Mouse (Mus musculus) urinary bladder, postnatal 36 days (tissue): ENCODE data around the gene Sh3gl3.
A peak's percentile ranks its signal among the peaks of the same experiment; 100 is the strongest.
"Not testable (repeated sequence)": the region's sequence is repeated elsewhere in the genome, so short reads cannot be mapped to it uniquely, and the experiment has no call there.

Experiments
- DNase-seq, 2 experiments: peaks; one replicate each; pipeline ENCODE4 v3.0.0; 2022; ENCODE audit warnings: low spot score in 2 of 2, mixed read lengths in 1 of 2

Gene Sh3gl3

DNA sequence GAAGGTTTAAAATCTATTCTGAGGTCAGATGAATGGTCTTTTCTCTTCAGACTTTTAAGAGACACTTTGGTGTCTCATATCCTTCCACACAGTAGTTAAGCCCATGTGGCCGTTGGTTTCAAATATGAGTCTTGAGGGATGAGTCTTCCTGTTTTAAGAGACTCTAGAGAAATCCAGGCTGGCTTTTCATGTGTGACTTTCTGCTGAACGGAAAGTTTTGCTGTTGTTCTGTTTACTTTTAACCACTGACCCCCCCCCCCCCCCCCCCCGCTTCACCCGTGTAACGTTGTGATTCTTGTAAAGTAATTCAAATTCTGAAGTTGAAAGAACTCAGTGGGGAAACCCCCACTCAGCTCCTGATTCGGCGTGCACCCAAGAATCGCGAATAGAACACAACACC is 61.8 kb downstream of the Sh3gl3 start:
- no peak for DNase-seq

DNA sequence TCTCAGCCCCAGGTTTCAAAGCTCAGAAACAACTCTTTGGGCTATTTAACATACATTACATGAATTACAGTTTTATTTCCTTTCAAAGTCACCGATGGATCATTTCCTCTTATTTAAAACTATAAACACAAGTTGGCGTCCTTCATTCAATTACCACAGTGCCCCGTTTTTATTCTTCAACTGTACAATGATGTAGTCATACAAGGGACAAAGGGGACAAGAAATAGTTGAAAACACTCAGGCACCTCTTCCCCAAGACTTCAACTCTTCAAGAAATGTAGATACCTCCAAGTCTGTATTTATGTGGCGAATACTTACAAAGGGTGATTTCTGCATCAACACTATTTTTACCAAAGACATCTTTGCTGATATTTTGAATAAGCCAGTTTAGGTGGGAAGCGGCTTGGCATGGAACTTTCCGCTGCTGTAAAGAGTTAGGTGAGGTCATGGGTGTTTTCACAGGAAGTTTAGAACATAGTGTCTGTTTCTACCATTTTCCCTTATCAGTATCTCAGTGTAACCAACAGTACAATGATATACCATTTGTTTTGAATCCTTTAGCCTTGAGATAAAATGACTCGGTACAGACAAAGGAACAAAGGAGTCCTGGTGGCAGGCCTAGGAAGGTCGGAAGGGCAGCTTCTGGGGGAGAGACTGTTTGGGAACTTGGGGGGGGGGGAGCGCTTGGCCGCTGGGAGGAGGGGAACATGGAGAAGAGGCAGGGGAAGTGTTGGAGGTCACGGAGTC is 62.7 kb downstream of the Sh3gl3 start:
- DNase-seq, result no peak

DNA sequence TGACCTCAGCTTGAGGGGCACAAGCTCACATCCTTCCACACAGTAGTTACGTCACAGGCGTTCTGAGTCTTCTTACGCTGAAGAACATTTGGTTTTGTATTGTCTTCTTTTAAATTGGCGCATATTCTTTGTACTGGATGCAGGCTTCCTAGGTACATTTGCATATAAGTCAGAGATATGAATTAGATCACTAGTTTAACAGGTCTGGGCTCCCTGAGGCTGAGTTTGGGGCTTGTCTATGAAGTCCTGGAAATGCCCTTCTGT is 63.2 kb downstream of the Sh3gl3 start:
- DNase-seq, result no peak

DNA sequence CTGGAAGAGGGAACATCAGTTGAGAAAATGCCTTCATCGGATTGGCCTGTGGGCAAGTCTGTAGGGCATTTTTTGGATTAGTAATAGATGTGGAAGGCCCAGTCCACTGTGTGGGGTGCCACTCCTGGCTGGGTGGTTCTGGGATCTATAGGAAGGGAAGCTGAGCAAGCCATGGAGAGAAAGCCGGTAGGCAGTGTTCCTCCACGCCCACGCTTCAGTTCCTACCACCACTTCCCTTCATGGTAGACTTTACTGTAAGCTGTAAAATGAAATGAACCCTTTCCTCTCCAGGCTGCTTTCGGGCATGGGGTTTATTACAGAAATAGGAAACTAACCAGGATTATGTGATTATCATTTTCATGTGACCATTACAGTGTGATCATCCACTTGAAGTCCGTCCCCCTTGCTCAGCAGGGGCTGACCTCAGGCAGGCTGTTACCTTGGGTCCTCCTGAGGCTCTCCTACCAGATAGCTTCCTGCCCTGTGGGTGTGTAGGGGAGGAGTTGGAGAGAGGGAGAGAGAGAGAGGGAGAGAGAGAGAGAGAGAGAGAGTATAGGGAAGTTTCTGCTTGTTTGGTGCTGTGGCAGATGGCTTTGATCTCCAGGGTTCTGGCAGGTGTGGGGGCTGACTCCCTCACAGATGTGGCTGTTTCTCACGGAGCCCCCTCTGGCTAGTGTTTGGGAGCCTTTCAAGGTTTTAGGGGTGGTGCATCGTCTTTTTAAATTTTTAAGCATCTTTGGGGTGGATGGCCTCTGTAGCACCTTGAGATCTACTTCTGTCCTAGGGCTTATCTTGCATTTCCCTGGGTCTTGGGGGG is 67.0 kb downstream of the Sh3gl3 start:
- DNase-seq, result no peak

DNA sequence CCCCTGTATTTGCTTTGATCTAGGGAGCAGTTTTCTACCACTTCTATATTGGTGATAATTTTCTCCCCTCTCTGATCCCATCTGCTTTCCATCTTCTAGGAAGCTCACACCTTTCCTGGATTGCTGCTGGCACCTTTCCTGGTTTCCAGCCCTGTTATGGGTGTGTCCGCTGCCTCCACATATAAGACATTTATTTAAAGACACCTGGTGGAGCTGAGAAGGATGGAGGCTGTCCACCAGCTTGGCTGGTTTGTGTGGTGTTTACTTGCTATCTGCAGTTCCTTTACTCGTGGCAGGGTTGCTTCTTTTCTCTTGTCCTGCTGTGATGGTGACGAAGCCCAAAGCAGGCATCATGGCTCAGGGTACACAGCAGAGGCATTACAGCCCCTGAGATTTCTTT is 71.1 kb downstream of the Sh3gl3 start:
- no peak for DNase-seq

DNA sequence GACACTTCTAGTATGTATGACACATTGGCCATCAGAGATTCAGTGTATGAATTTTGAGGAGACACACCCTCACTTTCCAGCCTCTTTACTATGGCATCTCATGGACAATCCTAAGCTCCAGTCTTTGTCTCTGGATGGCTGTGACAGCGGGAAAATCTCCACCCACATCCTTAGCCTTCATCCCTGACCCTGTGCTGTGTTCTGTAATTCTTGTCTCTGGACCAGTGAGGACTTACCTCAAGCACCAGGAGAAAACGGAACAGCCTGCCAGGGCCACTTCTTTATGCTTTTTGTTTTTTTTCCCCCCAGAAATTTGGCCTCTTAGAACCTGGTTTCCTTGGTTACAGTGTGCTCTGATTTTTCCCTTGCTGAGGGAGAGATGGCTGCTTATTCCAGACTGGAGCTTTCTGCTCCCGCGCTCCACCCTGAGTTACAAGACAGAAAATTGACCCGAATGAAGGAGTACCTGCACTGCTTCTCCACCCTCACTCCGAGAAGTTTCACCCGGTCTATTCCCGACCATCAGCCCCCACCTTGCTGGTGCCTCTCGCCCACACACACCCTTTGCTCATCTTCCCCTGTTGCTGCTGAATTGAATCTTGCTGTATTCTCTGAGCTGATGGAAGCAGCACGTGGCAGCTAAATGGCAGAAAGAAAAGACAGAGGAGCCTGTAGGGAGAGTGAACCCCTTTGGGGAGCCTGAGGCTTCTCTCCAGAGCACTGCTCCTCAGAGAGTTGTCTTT is 75.5 kb downstream of the Sh3gl3 start:
- no peak for DNase-seq

DNA sequence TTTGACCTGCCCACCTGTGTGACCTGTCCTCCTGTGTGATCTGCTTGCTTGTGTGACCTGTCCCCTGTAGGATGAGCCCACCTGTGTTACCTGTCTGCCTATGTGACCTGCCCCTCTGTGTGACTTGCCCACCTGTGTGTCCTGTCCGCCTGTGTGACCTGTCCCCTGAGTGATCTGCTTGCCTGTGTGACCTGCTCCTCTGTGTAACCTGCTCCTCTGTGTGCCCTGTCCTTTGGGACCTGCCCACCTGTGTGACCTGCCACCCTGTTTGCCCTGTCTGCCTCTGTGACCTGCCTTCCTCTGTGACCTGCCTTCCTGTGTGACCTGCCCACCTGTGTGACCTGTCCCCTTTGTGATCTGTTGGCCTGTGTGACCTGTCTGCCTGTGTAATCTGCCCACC is 79.7 kb downstream of the Sh3gl3 start:
- DNase-seq, result no peak

DNA sequence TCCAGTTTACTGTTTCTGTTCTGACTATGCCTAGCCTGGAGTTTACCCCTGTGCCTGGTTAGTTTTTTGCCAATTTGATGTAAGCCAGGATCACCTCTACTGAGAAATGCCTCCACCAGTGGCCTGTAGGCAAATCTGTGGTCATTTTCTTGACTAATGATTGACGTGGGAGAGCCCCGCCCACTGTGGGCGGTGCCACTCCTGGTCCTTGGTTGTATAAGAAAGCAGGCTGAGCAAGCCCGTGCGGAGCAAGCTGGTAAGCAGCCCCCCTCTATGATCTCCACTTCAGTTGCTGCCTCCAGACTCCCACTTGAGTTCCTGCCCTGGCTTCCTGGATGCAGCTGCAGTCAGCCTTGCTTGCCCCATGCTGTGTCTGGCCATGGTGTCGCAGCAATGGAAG is 83.3 kb downstream of the Sh3gl3 start:
- no peak for DNase-seq

DNA sequence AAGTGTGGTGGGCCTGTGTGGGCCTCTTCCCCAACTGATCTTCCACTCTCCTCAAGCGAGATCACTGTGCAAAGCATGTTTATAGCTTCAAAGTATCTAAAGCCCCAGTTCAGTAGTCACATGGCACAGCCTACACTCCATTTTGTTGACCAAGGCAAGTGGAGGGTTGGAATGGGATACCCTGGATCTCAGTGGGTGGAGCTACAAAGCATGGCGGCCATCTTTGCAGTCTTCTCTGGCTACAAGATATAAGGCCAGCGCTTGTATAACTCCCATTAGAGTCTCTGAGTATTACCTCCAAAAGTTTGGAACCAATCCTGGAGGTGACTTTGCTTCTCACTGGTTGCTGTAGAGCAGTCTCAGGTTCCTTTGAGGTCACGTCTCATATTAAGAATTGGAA is 83.9 kb downstream of the Sh3gl3 start:
- no peak for DNase-seq

DNA sequence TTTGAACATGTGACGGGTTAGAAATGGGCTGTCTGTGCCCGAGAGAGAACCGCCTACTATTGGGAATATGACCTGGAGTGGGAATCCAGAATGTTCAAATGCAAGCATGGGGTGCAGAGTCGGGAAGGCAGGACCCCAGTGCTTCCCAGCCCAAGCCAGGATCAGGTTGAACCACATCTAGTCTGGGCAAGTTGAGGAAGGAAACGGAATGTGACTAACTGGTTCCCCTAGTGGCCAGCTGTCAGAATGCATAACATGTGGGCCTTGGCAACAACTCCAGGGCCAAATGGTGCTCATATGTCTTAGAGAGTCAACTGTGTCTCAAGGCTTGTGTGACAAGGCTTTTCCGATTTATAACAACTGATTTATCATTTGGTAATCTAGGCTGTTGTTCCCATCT is 86.6 kb downstream of the Sh3gl3 start:
- DNase-seq, result peak; percentile 31 to 47

DNA sequence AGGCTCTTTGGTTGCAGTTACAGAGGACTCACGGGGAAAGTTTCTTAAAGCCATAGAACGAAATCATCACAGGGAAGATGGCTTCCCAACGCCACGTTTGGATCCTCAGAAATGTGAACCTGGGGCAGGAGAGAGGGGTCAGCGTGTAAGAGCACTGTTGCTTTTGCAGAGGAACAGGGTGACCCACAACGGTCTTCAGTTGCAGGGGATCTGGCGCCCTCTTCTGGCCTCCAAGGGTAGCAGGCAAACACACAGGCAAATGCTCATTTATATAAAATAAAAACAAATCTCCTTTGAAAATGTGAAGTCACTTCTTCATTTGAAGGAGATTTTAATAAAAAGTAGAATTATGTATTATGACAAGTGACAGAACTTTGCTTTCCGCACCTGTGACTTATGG is 89.5 kb downstream of the Sh3gl3 start:
- peak; percentile 46 to 52 for DNase-seq

DNA sequence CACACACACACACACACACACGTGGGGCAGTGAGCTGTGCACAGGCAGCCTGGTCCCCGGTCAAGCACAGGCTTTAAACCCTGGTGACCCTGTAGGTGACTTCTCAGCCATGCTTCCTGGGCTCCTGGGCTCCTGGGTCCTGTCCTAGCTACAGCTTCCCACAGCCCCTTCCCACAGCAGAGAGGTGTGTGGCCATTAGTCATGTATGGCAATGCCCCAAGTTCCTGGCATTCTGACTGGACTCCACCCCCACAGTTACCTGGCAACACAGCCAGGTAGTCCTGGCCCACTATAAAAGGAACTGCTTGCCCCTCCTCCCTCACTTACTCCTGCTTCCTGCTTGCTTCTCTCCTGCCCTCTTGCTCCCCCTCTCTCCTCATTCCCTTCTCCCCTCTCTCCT is 90.5 kb downstream of the Sh3gl3 start:
- peak in 1 of 2 experiments; percentile 17 for DNase-seq

DNA sequence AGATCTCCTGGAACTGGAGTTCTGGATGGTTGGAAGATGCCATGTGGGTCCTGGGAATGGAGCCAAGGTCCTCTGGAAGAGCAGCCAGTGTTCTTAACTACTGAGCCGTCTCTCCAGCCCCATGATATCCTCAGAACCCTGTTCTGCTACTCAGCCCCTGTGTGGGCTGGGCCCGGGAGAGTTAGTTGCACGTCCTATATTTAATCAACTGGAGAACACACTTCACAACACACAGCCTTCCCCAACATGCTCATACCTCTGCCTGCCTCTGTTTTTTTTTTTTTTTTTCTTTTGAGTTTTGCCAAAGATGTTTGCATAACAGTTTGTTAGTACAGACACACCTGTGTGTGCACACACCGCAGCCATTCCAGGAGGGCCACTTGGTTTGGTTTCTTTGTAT is 91.7 kb downstream of the Sh3gl3 start:
- no peak for DNase-seq

DNA sequence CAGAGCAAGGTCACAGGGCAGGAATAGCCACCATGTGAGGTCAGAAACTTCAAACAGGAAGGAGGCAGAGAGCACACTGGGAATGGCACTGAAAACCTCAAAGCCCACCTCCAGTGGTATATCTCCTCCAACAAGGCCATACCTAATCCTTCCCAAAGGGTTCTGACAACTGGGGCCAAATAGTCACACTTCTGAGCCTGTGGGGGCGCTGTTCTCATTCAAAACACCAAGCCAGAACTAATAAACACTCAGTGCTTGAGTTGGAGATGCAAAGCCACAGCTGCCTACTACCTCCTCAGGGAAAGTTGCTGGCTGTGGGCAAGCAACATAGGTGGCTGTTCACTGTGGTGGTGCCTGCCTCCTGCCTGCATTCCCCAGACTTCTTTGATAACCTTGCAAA is 96.3 kb downstream of the Sh3gl3 start:
- no peak for DNase-seq

DNA sequence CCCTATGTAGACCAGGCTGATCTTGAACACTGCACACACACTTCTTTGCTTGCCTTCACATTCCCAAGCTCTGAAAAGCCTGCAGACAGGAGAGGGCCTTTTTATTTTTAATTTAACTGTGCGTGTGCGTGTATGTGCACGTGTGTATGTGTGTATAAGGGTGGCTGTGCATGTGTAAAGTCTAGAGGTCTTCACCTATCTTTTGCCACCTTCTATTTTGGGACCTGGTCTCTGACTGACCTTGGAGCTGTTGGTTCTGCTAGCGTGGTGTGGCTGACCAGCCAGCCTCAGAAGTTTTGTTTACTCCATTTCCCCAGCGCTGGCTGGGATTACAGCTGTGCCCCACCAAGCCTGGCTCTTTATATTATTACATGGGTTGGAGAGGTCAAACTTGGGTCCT is 98.1 kb downstream of the Sh3gl3 start:
- DNase-seq, result no peak

DNA sequence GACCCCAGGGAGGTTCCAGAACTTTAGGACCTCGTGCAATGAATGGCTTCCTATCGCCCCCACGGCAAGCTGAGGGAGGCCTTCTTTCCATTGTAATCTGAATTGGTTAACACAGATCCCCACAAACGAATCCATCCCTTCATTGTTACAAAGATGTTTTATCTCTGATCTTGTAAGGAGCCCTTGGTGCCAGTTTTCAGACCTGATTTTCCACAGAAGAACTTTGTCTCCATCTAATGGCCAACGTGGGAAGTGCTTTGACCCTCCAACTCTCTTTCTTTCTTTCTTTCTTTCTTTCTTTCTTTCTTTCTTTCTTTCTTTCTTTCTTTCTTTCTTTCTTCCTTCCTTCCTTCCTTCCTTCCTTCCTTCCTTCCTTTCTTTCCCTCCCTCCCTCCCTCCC is 99.2 kb downstream of the Sh3gl3 start:
- DNase-seq, result not testable (repeated sequence)

DNA sequence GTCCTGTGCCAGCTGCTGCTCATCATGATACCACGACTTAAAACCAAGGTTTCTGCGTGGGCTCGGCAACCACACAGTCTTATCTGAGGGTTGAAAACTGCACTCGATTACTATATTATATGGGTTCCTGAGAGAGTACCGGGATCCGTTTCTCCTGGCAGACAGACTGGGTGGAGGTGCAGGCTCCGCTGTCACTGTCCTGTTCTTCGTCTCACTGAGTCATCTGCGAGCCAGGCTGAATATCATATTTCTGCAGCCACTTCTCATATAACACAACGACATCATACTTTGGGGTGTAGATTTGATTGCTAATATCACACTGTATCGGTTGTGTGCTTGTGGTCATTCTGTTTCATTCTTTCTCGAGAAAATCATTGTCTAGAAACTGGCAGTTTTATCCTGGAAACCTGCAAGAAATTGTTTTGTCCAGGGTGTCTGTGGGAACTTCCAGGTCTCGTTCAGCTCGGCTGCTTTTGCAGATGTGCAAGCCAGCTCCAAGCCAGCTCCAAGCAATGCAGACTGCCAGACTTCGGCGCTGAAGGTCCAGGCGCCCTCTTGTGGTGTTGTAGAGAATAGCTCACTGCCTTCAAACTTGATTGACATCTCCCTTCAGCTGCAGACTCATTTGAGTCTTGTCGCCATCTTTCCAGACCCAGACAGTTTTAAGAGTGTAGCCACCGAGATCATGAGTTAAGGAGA is 100.5 kb downstream of the Sh3gl3 start:
- peak in 1 of 2 experiments; percentile 28 for DNase-seq

DNA sequence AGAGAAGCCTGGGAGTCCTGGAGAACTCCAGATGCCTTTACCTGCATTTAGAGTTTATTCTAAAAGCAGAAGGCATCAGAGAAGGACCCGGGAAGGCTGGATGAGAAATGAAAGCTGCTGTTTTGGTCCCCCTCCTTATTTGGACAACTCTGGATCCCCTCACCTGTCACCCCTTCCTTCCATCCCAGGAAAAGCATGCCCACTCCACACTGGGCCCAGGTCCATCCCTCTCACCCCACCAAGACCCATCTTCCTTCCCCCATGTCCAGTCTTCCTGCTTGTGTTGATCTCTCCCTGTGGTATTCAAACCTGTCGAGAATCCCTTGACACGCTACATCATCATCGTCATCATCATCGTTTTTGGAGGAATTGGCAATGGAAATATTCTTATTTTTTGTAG is 101.3 kb downstream of the Sh3gl3 start:
- no peak for DNase-seq

DNA sequence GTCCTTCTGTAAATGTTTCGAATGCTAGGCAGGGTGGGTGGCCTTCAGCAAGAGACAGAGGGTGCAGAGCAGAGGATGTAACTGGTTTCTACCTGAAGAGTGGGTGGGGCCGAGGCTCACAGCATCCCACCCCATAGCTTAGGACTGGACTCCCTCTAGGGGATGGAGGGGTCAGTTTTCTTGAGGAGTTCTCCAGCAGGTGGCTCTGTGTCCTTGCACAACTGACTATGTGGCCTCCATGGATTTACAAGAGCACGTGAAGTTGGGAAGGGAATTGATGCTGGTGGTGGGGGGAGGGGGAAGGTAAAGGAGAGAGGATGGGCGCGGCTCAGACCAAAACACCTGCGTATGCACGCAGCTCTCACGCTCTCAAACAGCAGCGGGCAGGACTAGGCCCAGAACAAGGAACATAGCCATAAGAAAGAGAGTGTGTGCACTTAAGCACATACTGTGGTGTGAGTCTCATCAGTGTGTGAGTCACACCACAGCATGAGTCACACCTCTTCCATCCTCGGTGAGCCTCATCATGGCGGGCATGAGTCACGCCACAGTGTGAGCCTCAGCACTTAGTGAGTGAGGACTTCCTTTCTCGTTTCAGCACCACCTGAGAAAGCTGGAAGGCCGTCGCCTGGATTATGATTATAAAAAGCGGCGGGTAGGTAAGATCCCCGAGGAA is 102.0 kb downstream of the Sh3gl3 start:
- no peak for DNase-seq

DNA sequence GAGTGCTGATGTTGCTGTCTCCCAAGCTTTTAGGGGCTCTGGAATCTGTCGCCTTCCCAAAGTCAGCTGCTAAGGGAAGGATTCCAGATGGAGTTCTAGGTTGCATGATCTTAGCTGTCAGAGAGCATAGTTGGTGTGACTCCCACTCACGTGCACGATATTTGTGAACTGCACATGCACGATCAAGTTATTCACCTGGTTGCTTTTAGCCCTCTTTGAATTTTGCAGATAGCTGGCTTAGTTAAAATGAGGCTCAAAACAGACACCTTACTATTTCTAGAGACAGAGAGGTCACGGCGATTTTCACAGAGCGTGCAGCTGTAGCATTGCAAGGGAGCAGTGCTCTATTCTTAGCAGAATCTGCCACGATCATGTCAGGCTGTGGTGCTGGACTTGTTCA is 108.4 kb downstream of the Sh3gl3 start:
- no peak for DNase-seq

DNA sequence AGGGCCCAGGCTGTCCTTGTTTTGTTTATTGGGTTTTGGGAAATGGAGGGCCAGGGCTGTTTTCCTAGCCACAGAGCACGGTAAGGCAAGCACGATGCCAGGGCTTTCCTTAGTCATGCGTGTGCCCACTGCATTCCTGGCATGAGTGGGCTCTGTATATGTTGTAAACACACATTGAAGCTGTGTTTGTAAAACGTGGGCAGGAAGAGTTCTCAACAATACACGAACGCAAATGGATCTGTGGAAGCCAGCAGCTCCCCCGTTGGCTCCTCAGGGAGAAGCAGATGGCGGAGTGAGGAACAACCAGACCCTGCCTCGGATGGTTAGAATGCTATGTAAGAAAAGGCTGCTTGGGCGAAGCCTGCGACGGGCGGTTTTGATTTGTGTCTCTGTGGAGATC is 108.8 kb downstream of the Sh3gl3 start:
- DNase-seq, result no peak

DNA sequence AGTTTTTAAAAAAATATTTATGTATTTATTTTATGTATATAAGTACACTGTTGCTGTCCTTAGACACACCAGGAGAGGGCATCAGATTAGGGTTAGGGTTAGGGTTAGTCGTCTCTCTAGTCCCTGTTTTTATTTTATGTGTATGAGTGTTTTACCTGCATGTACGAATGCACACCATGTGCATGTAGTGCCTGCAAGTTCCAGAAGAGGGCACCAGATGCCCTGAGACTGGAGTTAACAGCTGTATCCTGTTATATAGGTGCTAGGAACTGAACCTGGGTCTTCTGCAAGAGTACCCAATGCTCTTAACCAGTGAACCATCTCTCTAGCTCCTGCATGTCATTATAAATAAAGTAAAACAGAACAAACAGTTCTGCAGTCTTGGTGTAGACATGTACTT is 113.6 kb downstream of the Sh3gl3 start:
- DNase-seq, result no peak
